Mouse (Mus musculus): ENCODE results near the gene Patz1.

DNA sequence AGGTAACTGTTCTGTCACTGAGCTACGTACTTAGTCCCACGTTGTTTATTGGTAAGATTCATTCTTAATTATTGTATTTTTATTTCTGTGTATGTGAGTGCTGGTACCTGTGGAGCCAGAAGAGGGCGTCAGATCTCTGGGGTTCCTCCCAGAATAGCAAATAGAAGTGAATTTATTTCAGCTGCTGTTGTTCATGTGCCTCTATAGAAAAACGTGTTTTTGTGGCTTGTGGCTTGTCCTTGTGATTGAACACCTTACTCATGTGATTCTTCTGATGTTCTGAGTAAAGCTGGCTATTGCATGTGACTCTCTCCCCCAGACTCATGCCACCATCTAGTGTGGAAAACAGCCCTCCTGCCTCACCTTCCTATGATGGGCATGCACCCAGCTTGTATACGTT lies 39.6 kb downstream of the Patz1 start:
- TF ChIP-seq CTCF (IDR thresholded peaks at IDR 0.05; ENCODE audit: control insufficient read depth, insufficient read depth, insufficient replicate concordance, low read depth, low read length) = no peak
- no peak for TF ChIP-seq POLR2A (IDR thresholded peaks at IDR 0.05; ENCODE audit: control insufficient read depth, low read depth, low read length)
